Mouse (Mus musculus): Measurements from ENCODE around the gene Alyref.

The Alyref gene

DNA sequence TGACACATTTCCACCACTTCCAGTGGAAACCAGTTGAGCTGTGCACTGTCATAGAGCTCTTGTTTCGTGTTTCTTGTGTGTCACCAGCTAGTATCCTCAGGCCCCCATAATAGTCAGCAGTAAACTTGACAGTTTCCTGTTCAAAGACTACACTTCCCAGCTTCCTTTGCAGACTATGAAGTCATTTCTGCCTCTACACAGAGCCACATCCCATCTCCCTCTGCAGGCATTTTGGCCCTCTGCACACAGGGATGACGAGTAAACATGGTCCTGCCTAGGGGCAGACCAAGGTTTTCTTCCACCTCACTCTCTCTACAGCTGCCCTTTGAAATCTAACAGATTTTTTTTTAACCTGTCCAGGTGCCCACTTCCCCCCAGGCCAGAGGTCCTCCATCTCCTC lies 50.7 kb downstream of the Alyref start:
- DNase-seq (ENCODE audit: extremely low read depth, low read depth): no peak

DNA sequence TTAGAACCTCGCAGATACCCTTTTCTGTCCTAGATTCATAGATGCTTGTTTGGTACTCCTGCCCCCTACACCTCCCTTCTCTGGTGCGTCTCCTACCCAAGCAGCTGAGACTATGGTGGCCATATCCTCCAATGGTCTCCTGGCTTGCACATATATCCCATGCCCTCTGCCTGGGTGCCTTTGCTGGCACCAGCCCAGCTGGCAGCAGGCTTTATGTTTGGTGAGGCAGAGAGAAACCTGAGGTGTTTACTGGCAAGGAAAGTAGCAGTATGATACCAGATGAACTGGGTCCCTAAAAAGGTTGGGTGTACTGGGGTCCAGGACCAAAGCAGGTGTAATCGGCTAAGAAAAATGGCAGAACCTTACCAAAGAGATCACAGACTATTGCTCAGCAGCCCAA lies 52.2 kb downstream of the Alyref start:
- DNase-seq (ENCODE audit: extremely low read depth, low read depth): no peak

DNA sequence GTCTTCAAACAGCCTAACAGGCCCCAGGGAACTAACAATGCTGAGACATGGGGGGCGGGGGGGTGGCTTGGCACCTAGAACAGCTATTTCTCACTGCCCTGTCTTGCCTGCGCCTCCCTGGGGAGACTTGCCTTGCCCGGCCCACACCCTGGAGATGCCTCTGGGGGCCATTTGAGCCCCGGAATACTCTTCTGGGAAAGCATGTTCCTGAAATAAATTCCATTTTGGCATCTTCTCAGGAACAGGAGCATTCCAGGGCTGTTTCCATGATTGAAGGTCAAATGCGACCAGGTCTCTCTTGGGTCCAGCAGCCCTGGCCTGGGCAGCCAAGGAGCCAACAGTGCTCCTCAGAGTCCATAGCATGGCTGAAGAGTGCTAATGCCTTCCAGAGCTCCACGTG lies 55.8 kb downstream of the Alyref start:
- DNase-seq (ENCODE audit: extremely low read depth, low read depth): no peak
